Mouse (Mus musculus): Measurements from ENCODE around the gene Dpp9.
"Not testable (repeated sequence)": the region's sequence is repeated elsewhere in the genome, so short reads cannot be mapped to it uniquely, and the experiment has no call there.

Dpp9 gene

GRCm38 (mm10) chr17:56218377-56219191, at the start of gene Dpp9:
TSS of gene Dpp9 (minus strand) at chr17:56218905.
- peak; percentile 85 to 91 for DNase-seq (ENCODE audit: low spot score in 2 of 2)

GRCm38 (mm10) chr17:56266271-56266670, 47.6 kb upstream of the Dpp9 start:
- DNase-seq (ENCODE audit: low spot score in 2 of 2): peak; percentile 57 to 72

GRCm38 (mm10) chr17:56265869-56266268, 47.2 kb upstream of the Dpp9 start:
- no peak for DNase-seq (ENCODE audit: low spot score in 2 of 2)

GRCm38 (mm10) chr17:56265011-56265410, 46.3 kb upstream of the Dpp9 start:
- peak; percentile 43 to 71 for DNase-seq (ENCODE audit: low spot score in 2 of 2)

GRCm38 (mm10) chr17:56264020-56264419, 45.3 kb upstream of the Dpp9 start:
- DNase-seq (ENCODE audit: low spot score in 2 of 2): peak; percentile 81 to 90

- DNase-seq (ENCODE audit: low spot score in 2 of 2): no peak
These were observed 44.0 kb upstream of the Dpp9 start for GRCm38 (mm10) chr17:56262645-56263094.

- no peak for DNase-seq (ENCODE audit: low spot score in 2 of 2)
These were observed 42.5 kb upstream of the Dpp9 start for GRCm38 (mm10) chr17:56261166-56261565.

- no peak for DNase-seq (ENCODE audit: low spot score in 2 of 2)
These were observed 40.8 kb upstream of the Dpp9 start for GRCm38 (mm10) chr17:56259301-56260037.

GRCm38 (mm10) chr17:56258812-56259211, 40.1 kb upstream of the Dpp9 start:
- not testable (repeated sequence) for DNase-seq (ENCODE audit: low spot score in 2 of 2)

- not testable (repeated sequence) for DNase-seq (ENCODE audit: low spot score in 2 of 2)
These were observed 39.6 kb upstream of the Dpp9 start for GRCm38 (mm10) chr17:56258269-56258668.

- DNase-seq (ENCODE audit: low spot score in 2 of 2): peak; percentile 24 to 70
These were observed 38.6 kb upstream of the Dpp9 start for GRCm38 (mm10) chr17:56257181-56257894.

GRCm38 (mm10) chr17:56256239-56256881, 37.7 kb upstream of the Dpp9 start, which contains the start of gene Fem1a:
TSS of gene Fem1a (plus strand) at chr17:56256810.
- peak; percentile 90 to 93 for DNase-seq (ENCODE audit: low spot score in 2 of 2)

- peak; percentile 97 to 100 for DNase-seq (ENCODE audit: low spot score in 2 of 2)
These were observed 37.1 kb upstream of the Dpp9 start for GRCm38 (mm10) chr17:56255863-56256238.

GRCm38 (mm10) chr17:56255429-56255828, 36.7 kb upstream of the Dpp9 start:
- peak; percentile 41 to 68 for DNase-seq (ENCODE audit: low spot score in 2 of 2)

GRCm38 (mm10) chr17:56254695-56255094, 36.0 kb upstream of the Dpp9 start:
- no peak for DNase-seq (ENCODE audit: low spot score in 2 of 2)

GRCm38 (mm10) chr17:56251136-56251829, 32.6 kb upstream of the Dpp9 start:
- DNase-seq (ENCODE audit: low spot score in 2 of 2): peak; percentile 70 to 86

GRCm38 (mm10) chr17:56245608-56246007, 26.9 kb upstream of the Dpp9 start:
- DNase-seq (ENCODE audit: low spot score in 2 of 2): no peak

GRCm38 (mm10) chr17:56241541-56242401, 23.1 kb upstream of the Dpp9 start:
- DNase-seq (ENCODE audit: low spot score in 2 of 2): peak; percentile 85 to 96

GRCm38 (mm10) chr17:56233818-56234469, 15.2 kb upstream of the Dpp9 start:
- DNase-seq (ENCODE audit: low spot score in 2 of 2): no peak
